Mouse (Mus musculus): ENCODE data around the gene Gm10840.

- TF ChIP-seq MAFK (IDR thresholded peaks at IDR 0.05; ENCODE audit: insufficient read depth, low read depth, low read length) (no peak), CHD2 (IDR thresholded peaks at IDR 0.05; ENCODE audit: low read depth, low read length) (no peak), HCFC1 (IDR thresholded peaks at IDR 0.05; ENCODE audit: borderline replicate concordance, insufficient read depth, low read length) (no peak)
Measured at GRCm38 (mm10) chr11:106158081-106158929, 2.3 kb upstream of the Gm10840 start.

All from ES-E14 (cell line).